Mouse (Mus musculus): ENCODE results near the gene Kmt2a.

- TF ChIP-seq GATA1 (IDR thresholded peaks at IDR 0.05; ENCODE audit: borderline replicate concordance, low read length) (no peak), FLI1 (IDR thresholded peaks at IDR 0.05; ENCODE audit: low read length) (no peak)
Measured at GRCm38 (mm10) chr9:44861121-44861520, 20.0 kb downstream of the Kmt2a start.
